Mouse (Mus musculus) layer of hippocampus, adult 9-10 months (tissue): ENCODE results near the gene Grk6.

Experiments
- DNase-seq: peaks from one replicate; pipeline ENCODE4 v3.0.0; 2022; ENCODE audit warnings: low spot score

Grk6 gene

DNA sequence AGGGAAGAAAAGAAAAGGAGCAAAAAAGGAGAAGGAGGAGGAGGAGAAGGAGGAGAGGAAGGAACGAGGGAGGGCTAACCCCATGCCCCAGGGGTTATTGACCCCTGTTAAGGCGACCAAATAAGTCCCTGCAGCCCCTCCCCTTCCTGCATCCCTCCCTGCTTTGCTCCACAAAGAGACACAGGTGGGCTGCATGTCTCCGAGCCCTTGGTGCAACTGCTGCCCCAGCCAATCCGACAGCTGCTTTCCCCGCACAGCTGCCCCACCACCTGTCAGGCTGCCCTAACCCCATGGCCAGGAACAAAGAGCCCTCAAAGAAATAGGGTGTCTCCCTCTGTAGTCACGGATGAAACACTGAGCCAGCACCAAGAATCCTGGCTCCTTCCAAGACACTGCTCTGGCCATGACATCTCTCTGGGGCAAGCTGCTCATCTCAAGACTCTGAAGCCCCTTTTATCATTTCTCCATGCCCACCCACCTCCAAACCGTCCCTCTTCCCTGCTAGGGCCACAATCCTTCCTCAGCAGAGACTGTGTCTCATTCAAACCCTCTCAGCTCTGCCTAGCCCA, 39.7 kb downstream of the Grk6 start:
- no peak for DNase-seq

DNA sequence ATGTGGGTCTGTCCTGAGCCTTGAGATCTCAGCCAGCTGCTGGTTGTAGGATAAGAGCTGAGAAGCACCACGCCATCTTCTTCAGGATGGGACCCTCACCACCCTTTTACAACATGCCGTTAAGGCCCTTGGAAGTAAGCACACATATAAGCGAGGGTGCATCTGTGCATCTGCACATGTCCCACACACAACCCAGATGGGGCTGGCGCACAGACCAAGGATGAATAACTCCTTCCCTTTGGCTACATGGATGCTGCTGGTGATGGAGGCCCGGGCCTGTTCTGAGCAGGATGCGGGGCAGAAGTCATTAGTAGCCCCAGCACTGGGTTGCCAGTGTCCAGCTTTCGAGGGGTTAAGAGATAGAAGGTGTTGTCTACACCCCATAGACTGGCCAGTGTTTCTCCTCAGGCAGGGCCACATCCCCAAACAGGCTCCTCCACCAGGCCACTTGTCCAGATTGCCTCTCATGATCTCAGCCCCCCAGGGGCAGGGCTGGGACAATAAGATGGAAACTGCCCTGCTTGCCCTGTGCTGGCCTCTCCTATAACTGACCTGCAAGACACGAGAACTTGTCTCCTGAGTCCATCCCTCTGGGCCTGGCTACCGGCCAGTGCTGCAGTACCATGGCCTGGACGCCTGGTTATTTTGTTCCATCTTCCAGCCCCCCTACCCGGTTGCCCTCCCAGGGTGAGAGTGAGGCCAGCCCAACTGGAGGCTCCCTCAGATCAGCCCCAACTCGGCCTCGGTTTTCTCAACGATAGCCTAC, 41.3 kb downstream of the Grk6 start:
- DNase-seq: no peak

DNA sequence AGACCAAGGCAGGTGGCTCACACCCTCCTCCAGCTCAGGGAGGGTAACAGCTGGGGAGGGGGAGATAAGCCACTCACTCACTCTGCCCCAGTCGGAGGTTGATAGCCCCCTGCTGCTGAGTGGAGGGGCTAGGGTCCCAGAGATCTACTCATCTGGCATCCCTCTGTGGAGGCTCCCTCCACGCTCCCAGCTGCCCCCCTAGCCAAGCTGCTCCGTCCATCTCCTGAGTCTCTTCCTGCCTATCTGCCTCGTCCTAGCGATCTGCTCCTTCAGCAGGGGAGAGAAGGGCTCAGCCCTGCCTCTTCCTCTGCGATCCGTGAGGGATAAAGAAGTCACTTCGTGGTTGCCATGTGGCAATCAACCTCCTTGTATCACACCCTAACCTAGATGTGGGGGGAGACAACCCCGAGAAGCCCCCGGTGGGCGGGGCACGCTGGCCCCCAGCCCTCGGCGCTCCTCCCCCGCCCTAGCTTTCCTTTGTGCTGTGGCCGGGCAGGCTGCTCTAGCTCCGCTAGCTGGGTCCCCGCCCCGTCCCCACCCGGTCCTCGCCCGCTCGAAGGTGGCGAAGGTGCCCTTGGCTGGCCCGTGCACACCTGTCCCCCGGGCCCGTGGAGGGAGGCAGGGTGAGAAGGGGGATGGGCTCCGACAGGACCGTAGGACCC, 42.2 kb downstream of the Grk6 start:
- no peak for DNase-seq

DNA sequence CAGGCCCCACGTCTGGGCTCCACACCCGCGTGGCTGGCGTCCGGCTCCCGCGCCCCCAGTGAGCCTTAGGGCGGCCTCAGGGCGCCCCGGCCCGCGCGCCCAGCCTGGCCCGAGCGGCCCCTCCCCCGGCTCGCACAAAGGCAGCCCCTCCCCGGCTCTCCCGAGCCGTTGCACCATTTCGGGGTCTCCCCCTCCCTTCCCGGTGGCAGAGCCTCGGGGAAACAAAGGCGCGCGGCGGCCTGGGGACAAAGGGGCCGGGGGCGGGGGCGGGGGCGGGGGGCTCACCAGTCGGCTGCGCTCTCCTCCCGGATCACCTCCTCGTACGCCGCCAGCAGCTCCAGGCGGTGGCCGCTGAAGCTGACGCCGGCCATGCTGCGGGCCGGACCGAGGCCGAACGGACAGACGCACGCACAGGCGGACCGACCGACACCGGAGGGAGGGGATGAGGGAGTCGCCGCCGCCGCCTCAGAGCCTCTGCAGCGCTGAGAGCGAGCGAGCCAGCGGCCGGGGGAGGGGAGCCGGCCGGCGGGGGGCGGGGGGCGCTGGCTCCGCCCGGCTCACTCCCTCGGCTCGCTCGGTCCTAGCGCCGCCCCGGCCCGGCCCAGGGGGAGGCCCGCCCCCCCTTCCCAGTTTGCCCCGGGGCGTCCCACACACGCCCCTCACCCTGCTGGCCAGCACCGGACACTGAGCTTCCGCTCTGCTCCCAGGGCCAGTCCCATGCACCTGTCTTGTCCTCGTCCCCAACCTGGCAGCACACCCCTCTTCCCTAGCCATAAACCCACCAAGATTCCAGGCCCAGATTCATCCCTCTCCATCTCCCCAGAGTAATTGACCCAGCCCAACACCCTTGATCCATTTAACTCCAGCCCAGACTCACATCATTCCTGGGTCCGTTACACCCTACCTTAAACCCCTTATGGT, 43.0 kb downstream of the Grk6 start, which contains the start of gene Dbn1:
TSS of gene Dbn1 (minus strand) at position 534 of the 921 bp plus-strand sequence.
- DNase-seq: no peak

DNA sequence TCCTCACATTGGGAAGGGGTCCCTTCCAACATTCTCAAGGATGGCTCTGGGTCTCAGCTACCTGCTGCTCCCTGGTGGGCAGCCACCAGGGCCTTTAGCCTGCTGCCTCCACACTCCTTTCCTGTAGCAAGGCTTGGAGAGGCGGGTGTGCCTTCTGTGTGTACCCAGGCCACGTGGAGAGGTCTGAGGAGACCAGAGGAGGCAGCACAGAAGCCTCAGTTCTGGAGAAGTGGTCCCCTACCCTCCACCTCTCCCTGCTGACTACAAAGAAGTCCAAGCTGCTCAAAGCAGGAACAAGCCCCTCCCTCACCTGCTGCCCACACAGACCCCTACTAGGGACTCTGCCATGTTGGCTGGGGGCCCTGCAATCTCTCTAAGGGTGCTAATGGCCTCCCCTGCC, 49.4 kb downstream of the Grk6 start:
- no peak for DNase-seq

DNA sequence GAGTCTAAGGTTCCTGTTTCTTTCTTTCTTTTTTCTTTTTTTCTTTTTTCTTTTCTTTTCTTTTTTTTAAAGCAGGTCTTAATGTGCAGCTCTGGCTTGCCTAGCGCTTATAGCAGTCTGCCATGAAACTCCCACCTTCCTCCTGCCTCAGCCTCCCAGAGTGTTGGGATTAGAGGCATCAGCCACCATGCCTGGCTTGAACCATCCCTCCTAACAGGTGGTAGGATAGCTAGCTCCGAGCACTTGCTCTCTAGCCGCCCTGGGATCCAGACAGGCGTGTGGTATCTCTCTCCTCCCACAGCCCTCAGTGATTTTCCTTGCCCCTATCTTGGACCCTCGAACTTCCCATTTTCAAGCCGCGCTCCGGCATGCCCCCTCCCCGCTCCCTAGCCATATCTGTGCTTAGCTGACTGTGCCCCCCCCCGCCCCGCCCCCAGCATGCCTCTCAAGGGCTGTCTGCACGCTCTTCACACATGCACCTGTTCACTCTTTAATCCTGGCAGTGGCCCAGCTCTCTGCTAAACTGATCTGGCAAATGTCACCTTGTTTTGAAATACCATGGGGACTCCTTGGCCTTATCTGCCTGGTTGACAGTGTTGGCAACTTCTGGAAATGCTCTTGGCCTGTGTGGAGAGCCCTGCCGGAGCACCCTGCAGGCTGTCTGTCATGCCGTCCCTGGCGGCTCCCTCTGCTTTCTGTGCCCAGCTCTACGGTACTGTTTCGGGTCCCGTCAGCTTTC, 50.2 kb downstream of the Grk6 start:
- DNase-seq: no peak

DNA sequence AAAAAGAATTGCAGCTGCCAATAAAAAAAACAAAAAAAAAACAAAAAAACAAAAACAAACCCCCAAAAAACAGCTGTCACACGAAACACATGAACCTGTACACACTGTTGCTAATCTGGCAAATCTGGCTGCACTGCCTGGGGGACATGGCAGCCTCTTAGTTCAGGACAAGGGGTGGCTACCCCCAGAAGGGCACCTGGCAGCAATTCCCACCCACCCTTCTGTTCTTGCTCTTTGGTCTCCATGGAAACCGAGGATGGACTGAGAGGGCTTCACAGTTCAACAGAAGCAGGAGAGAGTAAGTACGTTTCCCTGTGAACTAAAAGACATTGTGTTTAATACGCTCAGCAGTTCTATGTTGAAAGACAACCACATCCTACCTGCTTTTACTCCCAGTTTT, 50.8 kb downstream of the Grk6 start:
- DNase-seq: no peak

DNA sequence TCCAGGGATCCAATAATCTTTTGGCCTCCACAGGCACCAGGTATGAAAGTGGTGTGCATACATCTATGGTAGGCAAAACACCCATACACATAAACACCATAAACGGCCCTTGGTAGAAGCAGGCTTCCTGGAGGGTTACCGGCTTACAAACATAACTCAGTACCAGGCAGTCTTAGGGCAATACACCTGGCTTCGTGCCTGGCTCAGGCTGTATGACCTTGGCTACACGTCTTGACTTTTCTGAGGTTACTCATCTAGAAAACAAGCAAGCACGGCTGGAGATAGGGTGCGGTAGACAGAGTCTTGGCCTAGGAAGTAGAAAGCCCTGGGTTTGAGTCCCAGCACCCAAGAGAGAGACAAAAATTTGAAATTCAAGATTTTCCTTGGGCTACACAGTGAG, 51.8 kb downstream of the Grk6 start:
- no peak for DNase-seq

DNA sequence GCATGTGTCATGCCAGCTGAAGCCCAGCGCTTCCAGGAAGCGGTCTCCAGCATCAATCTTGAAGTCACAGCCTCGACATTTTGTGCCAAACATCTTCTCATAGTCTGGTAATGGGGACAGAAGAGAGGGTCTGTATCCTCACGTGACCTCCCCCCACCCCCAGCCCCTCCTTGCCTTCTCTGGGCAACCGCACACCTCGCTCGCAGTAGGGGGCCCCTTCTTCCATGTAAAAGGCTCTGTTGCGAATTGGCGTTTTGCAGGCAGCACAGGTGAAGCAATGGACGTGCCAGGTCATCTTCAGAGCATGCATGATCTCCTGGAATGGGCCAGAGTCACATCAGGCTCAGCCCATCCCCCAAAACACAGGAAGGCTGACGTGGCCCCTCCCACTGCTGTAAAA, 54.0 kb downstream of the Grk6 start:
- no peak for DNase-seq

DNA sequence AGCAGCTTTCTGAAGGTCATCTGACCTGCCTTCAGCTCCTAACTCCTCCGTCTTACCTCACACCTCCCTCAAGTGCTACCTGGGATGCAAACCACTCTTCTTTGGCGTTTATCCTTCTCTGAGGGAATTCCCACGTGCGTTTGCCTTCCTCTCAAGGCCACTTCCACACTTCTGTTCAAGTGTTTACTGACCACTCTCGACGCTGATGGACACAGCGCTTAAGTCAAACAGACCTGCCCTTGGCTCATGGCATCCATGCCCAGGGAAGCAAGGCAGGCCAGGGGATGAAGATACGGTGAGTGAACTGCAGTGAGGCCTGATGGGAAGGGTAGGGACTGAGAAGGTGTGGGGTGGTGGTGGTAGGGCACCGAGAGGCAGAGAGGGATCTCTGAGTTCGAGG, 55.7 kb downstream of the Grk6 start:
- no peak for DNase-seq

DNA sequence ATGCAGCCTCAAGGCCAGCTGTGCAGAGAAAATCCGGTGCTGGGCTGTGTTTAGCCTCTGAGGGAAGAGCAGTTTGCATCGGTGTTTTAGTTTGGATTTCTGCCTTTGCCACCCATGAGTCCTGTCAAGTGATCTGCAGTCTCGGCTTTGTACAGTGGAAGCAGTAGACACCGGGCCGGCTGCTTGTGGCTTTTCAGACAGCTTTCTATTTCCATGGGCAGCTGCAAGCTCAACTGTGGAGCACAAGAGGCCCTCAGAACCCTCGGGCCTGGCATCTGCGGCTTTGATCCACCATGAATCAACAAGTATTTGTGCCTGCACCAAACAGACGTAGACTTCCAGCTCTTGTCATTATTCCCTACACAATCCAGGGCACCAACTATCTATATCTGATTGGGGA, 57.5 kb downstream of the Grk6 start:
- no peak for DNase-seq

DNA sequence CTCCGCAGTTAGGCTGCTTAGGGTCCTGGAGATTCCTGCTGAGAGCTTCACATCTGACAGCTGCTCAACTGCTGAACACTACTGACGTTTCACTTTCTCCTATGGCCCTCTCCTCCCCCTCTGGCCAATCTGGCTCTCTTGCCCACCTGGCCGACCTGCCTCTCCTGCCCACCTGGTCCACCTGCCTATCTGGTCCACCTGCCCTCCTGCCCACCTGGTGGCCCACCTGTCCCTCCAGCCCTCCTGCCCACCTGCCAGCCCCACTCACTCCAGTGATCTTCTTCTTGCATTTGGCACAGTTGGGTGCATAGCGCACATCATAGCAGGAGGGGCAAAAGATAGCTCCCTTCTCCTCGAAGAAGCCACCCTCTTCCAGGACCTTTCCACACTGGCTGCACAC, 59.5 kb downstream of the Grk6 start:
- no peak for DNase-seq

DNA sequence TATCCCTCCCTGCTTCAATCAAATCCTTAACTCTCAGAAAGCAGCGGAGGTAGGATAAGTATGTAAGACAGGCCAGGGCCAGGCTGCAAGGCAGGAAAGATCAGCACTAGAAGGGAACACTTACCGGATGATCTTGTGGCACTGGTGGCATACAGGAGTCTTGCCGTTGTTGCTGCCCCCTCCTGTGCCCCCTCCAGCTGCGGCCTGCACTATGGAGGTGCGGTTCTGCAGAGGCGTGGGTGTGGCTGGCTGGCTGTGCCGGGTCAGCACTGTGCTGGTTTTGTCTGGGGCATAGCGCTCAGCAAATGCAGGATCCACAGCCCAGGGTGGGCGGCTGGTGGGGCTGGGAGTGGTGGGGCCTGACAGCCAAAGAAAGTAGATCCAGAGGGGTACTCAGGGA, 60.9 kb downstream of the Grk6 start:
- DNase-seq: no peak

DNA sequence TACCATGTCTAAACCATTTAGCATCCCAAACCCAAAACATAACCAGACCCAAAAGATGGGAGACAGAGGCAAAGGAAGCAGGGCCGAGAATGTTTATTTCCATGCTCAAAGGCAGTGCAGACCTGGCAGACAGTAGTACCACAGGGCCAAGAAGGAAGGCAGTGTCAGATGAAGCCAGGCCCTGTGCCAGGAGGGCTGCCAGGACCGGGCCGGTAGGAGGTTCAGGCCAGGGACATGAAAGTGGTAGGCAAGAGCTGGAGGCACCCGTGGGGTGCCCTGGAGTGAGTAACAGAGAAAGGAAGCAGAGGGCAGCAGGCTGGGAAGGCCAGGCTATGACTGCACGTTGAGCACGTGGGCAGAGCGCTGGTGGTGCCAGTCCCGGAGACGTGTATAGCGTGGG, 61.8 kb downstream of the Grk6 start:
- DNase-seq: no peak

DNA sequence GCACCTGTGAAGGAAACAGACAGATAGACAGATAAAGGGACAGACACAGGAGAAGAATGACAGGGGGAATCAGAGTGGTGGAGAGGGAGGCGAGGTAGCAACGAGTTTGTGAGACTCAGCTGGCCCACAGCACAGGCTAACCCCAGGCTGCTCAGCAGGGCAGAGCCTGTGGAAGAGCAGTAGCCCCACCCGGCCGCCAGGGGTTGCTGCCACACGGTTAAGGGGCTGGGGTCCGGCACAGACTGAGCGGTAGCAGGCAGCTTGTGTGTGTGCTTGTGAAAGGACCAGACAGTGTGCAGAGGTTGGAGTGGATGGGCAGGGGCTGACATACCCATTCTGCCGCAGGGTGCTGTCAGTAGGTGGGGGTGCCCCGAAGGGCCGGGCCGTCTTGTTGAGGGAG, 63.0 kb downstream of the Grk6 start:
- no peak for DNase-seq

DNA sequence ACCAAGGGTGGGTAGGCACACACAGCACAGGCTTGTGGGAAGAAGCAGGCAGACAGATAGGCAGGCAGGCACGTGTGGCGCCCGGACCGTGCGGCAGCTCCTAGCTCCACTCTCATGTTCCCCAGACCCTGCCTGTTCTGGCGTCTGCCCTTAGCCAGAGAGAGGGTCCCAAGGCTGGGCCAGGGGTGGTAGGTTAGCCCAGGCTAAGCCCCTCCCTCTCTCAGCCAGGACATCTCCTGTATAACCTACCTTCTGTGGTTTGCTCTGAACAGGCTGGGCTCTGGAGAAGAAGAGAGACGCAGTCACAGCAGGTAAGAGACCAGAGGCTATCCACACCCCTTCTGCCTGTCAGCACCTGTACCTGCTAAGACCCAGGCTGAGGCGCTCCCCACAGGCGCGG, 63.7 kb downstream of the Grk6 start:
- no peak for DNase-seq

DNA sequence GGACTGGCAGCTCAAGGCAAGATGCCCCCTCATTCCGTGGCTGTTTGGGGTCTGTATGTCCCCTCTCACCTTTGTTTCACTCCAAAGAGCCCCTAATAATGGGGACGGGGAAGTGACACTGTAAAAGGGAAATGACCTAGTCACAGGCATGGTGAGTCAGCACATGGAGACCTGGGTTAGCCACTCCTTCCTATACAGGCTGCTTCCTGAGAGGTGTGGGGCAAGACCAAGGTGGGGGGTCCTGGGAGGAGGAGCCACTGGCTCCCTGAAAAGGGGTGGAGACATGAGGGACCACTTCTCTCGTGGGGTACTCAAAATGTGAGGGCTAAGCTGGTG, 65.4 kb downstream of the Grk6 start:
- DNase-seq: no peak
